Mouse (Mus musculus): Measurements from ENCODE around the gene Ptgfr. TPM values are rescaled to one million over a fixed set of nuclear protein-coding genes. Genes with fewer than 3 reads are reported as not detected.

The Ptgfr gene
- polyA plus RNA-seq, 1 experiment from 2014 or later: 0.75 TPM

- Histone ChIP-seq H3K27ac (ENCODE audit: low read length) (no peak overlapping the region), H3K27me3 (ENCODE audit: control insufficient read depth, insufficient read depth, low read depth, low read length) (no peaks in the 10 kb centered on the region), H3K9me3 (ENCODE audit: control insufficient read depth, low read length) (no peaks in the 10 kb centered on the region), H3K36me3 (ENCODE audit: control insufficient read depth, insufficient read depth, low read length) (no peaks in the 10 kb centered on the region), H3K4me1 (replicated peaks; ENCODE audit: control insufficient read depth, insufficient read depth, low read length) (no peaks in the 10 kb centered on the region), H3K4me3 (ENCODE audit: low read length) (no peak overlapping the region), H3K4me2 (ENCODE audit: low read depth, low read length) (no peak overlapping the region), H3K9ac (ENCODE audit: low read length) (no peak overlapping the region)
- ATAC-seq (ENCODE audit: low read depth): 0 out of 2 replicates have a peak, but pooled peaks have one; percentile 36
- WGBS: 51% methylated on average over 3 of the region's 3 CpGs
Measured at GRCm38 (mm10) chr3:151771074-151771473, 66.4 kb downstream of the Ptgfr start.

- peak within 1 kb of the TSS; percentile 43 for H3K4me2 ChIP-seq (ENCODE audit: low read depth, low read length)
- H3K4me3 ChIP-seq (ENCODE audit: low read length): peak within 1 kb of the TSS; percentile 37
Measured at GRCm38 (mm10) chr3:151749737-151750136, 87.7 kb downstream of the Ptgfr start, which contains the start of gene Ifi44. Ifi44 (minus strand) TSS chr3:151749960.

DNA sequence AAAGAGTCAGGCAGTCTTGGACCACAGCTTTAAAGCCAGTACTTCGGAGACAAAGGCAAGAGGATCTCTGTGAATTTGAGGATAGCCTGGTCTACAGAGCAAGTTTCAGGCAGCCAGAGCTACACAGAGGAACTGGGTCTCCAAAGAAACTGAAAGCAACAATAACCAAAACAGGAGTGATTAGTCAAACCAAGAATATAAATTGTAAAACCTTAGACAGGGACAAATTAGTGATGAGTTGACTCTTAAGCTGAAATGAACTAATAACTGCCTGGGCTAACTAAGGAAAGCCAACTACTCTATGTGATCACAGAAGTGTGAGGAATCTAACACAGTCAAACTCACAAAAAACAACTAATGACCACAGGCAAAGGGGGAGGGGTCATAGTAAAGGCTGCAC, 88.9 kb downstream of the Ptgfr start:
- Histone ChIP-seq H3K4me1 (replicated peaks; ENCODE audit: control insufficient read depth, insufficient read depth, low read length) (no peaks in the 10 kb centered on the region), H3K4me2 (ENCODE audit: low read depth, low read length) (no peak overlapping the region), H3K4me3 (ENCODE audit: low read length) (no peak overlapping the region), H3K27ac (ENCODE audit: low read length) (no peak overlapping the region), H3K9me3 (ENCODE audit: control insufficient read depth, low read length) (no peaks in the 10 kb centered on the region), H3K36me3 (ENCODE audit: control insufficient read depth, insufficient read depth, low read length) (no peaks in the 10 kb centered on the region), H3K27me3 (ENCODE audit: control insufficient read depth, insufficient read depth, low read depth, low read length) (no peaks in the 10 kb centered on the region), H3K9ac (ENCODE audit: low read length) (no peak overlapping the region)
- WGBS: 90% methylated on average over 1 of the region's 1 CpGs
- no peak for ATAC-seq (ENCODE audit: low read depth)

More at GRCm38 (mm10) chr3:151749737-151750136, 87.7 kb downstream of the Ptgfr start, which contains the start of gene Ifi44:
- Histone ChIP-seq H3K9ac (ENCODE audit: low read length) (peak within 1 kb of the TSS; percentile 48; the same call in 1 of the 2 replicates), H3K27me3 (ENCODE audit: control insufficient read depth, insufficient read depth, low read depth, low read length) (no peaks in the 10 kb centered on the region), H3K27ac (ENCODE audit: low read length) (peak within 1 kb of the TSS; percentile 73), H3K9me3 (ENCODE audit: control insufficient read depth, low read length) (no peaks in the 10 kb centered on the region), H3K36me3 (ENCODE audit: control insufficient read depth, insufficient read depth, low read length) (no peaks in the 10 kb centered on the region), H3K4me1 (replicated peaks; ENCODE audit: control insufficient read depth, insufficient read depth, low read length) (no peaks in the 10 kb centered on the region)
- WGBS: 19% methylated on average over 7 of the region's 7 CpGs
- ATAC-seq (ENCODE audit: low read depth): peak; percentile 56

Other genes with a start within 250 kb of the Ptgfr start
- gene Ifi44, start 87.7 kb downstream of the Ptgfr start, polyA plus RNA-seq (2015; fragmentation: Nextera tagmentation; extraction: Ambion mirVana): 1.1 and 2.5 TPM in 2 replicates
- not detected in 2 replicates for gene Ifi44l, start 74.7 kb downstream of the Ptgfr start, polyA plus RNA-seq (2015; fragmentation: Nextera tagmentation; extraction: Ambion mirVana)